Mouse (Mus musculus): ENCODE measurements around the gene Olfr862. TPM values are rescaled to one million over a fixed set of nuclear protein-coding genes. Genes with fewer than 3 reads are reported as not detected.

Gene Olfr862
- total RNA-seq (2018; cell fraction: chromatin; rRNA removed) = not detected
- total RNA-seq (2018; cell fraction: cytosol; rRNA removed) = not detected
- total RNA-seq (2018; cell fraction: nucleus; rRNA removed) = not detected
- polyA plus RNA-seq (2018) = not detected in 3 replicates

- Histone ChIP-seq H3K4me3 (ENCODE audit: inconsistent target) (no peak within 1 kb of the TSS), H3K36me3 (ENCODE audit: inconsistent target) (no peaks in the 10 kb centered on the region), H3K27ac (no peak within 1 kb of the TSS), H3K79me2 (ENCODE audit: inconsistent target) (no peaks in the 10 kb centered on the region)
Measured at GRCm38 (mm10) chr9:19887904-19888303, at the start of gene Olfr862. Gene Olfr862 (minus strand): TSS chr9:19888004.

- H3K4me3 ChIP-seq (ENCODE audit: inconsistent target) = no peak within 1 kb of the TSS
- no peaks in the 10 kb centered on the region for H3K79me2 ChIP-seq (ENCODE audit: inconsistent target)
- WGBS (ENCODE audit: missing documents) = 96% methylated on average over 2 of the region's 2 CpGs
- H3K27ac ChIP-seq = no peak within 1 kb of the TSS
- H3K36me3 ChIP-seq (ENCODE audit: inconsistent target) = no peaks in the 10 kb centered on the region
Measured at GRCm38 (mm10) chr9:19916565-19916964, 28.8 kb upstream of the Olfr862 start, which contains the start of gene Olfr77. Gene Olfr77 (plus strand): TSS chr9:19916865.

GRCm38 (mm10) chr9:19911170-19911569, 23.4 kb upstream of the Olfr862 start:
- no peaks in the 10 kb centered on the region for H3K36me3 ChIP-seq (ENCODE audit: inconsistent target)
- H3K4me3 ChIP-seq (ENCODE audit: inconsistent target) = no peak overlapping the region
- H3K27ac ChIP-seq = no peak overlapping the region
- no peaks in the 10 kb centered on the region for H3K79me2 ChIP-seq (ENCODE audit: inconsistent target)
- whole genome bisulfite sequencing (ENCODE audit: missing documents) = 67% methylated on average over 4 of the region's 4 CpGs

GRCm38 (mm10) chr9:19849647-19850046, 38.2 kb downstream of the Olfr862 start, which contains the start of gene Olfr860:
Gene Olfr860 (minus strand): TSS chr9:19849747.
- WGBS (ENCODE audit: missing documents) = 89% methylated on average over 1 of the region's 1 CpGs

More at GRCm38 (mm10) chr9:19849647-19850046, 38.2 kb downstream of the Olfr862 start, which contains the start of gene Olfr860:
- Histone ChIP-seq H3K4me3 (ENCODE audit: inconsistent target) (no peak within 1 kb of the TSS), H3K27ac (no peak within 1 kb of the TSS), H3K36me3 (ENCODE audit: inconsistent target) (no peaks in the 10 kb centered on the region), H3K79me2 (ENCODE audit: inconsistent target) (no peaks in the 10 kb centered on the region)

Other genes with a start within 250 kb of the Olfr862 start
- gene Olfr857, start 178.6 kb downstream of the Olfr862 start, polyA plus RNA-seq (2018) = not detected in 3 replicates
- gene Olfr58, start 107.7 kb downstream of the Olfr862 start, polyA plus RNA-seq (2018) = not detected in 3 replicates
- not detected in 3 replicates for gene Olfr859, start 83.1 kb downstream of the Olfr862 start, polyA plus RNA-seq (2018)
- not detected in 3 replicates for gene Olfr860, start 38.3 kb downstream of the Olfr862 start, polyA plus RNA-seq (2018)
- gene Olfr77, start 28.9 kb upstream of the Olfr862 start, polyA plus RNA-seq (2018) = 0.02 to 0.16 TPM (median 0.06 TPM) in 3 replicates
- gene Olfr866, start 140.0 kb upstream of the Olfr862 start, polyA plus RNA-seq (2018) = not detected in 3 replicates
- not detected in 3 replicates for gene Olfr867, start 169.6 kb upstream of the Olfr862 start, polyA plus RNA-seq (2018)
- not detected in 3 replicates for gene Olfr868, start 210.6 kb upstream of the Olfr862 start, polyA plus RNA-seq (2018)
- gene Olfr869, start 241.0 kb upstream of the Olfr862 start, polyA plus RNA-seq (2018) = not detected in 3 replicates